Mouse (Mus musculus): ENCODE data around the gene Nme7. TPM values are rescaled to one million over a fixed set of nuclear protein-coding genes. Genes with fewer than 3 reads are reported as not detected.

The Nme7 gene
- polyA plus RNA-seq, 1 experiment from 2014 or later = 11.3 TPM

GRCm38 (mm10) chr1:164458245-164458613 is 154.3 kb downstream of the Nme7 start, which contains the start of gene Atp1b1:
Gene Atp1b1 (minus strand): TSS chr1:164458355.
- no peaks in the 10 kb centered on the region for H3K79me2 ChIP-seq (ENCODE audit: inconsistent target)
- no peak within 1 kb of the TSS for H3K27ac ChIP-seq
- H3K36me3 ChIP-seq (ENCODE audit: inconsistent target) = no peaks in the 10 kb centered on the region
- 2% methylated on average over 33 of the region's 35 CpGs for WGBS (ENCODE audit: missing documents)
- no peak within 1 kb of the TSS for H3K4me3 ChIP-seq (ENCODE audit: inconsistent target)

- no peaks in the 10 kb centered on the region for H3K79me2 ChIP-seq (ENCODE audit: inconsistent target)
- H3K27ac ChIP-seq = no peak overlapping the region
- no peak overlapping the region for H3K4me3 ChIP-seq (ENCODE audit: inconsistent target)
- H3K36me3 ChIP-seq (ENCODE audit: inconsistent target) = no peaks in the 10 kb centered on the region
- 4% methylated on average over 22 of the region's 22 CpGs for WGBS (ENCODE audit: missing documents)
Measured at GRCm38 (mm10) chr1:164458621-164459051, 154.7 kb downstream of the Nme7 start.

GRCm38 (mm10) chr1:164459127-164459905 is 155.4 kb downstream of the Nme7 start:
- 38% methylated on average over 12 of the region's 12 CpGs for WGBS (ENCODE audit: missing documents)
- no peaks in the 10 kb centered on the region for H3K79me2 ChIP-seq (ENCODE audit: inconsistent target)
- no peak overlapping the region for H3K4me3 ChIP-seq (ENCODE audit: inconsistent target)
- H3K27ac ChIP-seq = no peak overlapping the region
- H3K36me3 ChIP-seq (ENCODE audit: inconsistent target) = no peaks in the 10 kb centered on the region

GRCm38 (mm10) chr1:164460921-164461697 is 157.2 kb downstream of the Nme7 start:
- H3K36me3 ChIP-seq (ENCODE audit: inconsistent target) = no peaks in the 10 kb centered on the region
- H3K4me3 ChIP-seq (ENCODE audit: inconsistent target) = no peak overlapping the region
- 88% methylated on average over 13 of the region's 13 CpGs for WGBS (ENCODE audit: missing documents)
- H3K27ac ChIP-seq = no peak overlapping the region
- no peaks in the 10 kb centered on the region for H3K79me2 ChIP-seq (ENCODE audit: inconsistent target)

GRCm38 (mm10) chr1:164461726-164462125 is 157.8 kb downstream of the Nme7 start:
- Histone ChIP-seq H3K27ac (no peak overlapping the region), H3K79me2 (ENCODE audit: inconsistent target) (no peaks in the 10 kb centered on the region), H3K4me3 (ENCODE audit: inconsistent target) (no peak overlapping the region), H3K36me3 (ENCODE audit: inconsistent target) (no peaks in the 10 kb centered on the region)
- WGBS (ENCODE audit: missing documents) = 29% methylated on average over 10 of the region's 10 CpGs

GRCm38 (mm10) chr1:164467406-164467805 is 163.5 kb downstream of the Nme7 start:
- Histone ChIP-seq H3K4me3 (ENCODE audit: inconsistent target) (no peak overlapping the region), H3K36me3 (ENCODE audit: inconsistent target) (no peaks in the 10 kb centered on the region), H3K79me2 (ENCODE audit: inconsistent target) (no peaks in the 10 kb centered on the region), H3K27ac (no peak overlapping the region)
- 90% methylated on average over 10 of the region's 10 CpGs for WGBS (ENCODE audit: missing documents)

GRCm38 (mm10) chr1:164468329-164468728 is 164.4 kb downstream of the Nme7 start:
- H3K4me3 ChIP-seq (ENCODE audit: inconsistent target) = no peak overlapping the region
- H3K79me2 ChIP-seq (ENCODE audit: inconsistent target) = no peaks in the 10 kb centered on the region
- H3K27ac ChIP-seq = no peak overlapping the region
- 94% methylated on average over 8 of the region's 8 CpGs for WGBS (ENCODE audit: missing documents)
- H3K36me3 ChIP-seq (ENCODE audit: inconsistent target) = no peaks in the 10 kb centered on the region

- Histone ChIP-seq H3K4me3 (ENCODE audit: inconsistent target) (no peak overlapping the region), H3K79me2 (ENCODE audit: inconsistent target) (no peaks in the 10 kb centered on the region), H3K36me3 (ENCODE audit: inconsistent target) (no peaks in the 10 kb centered on the region), H3K27ac (no peak overlapping the region)
- 91% methylated on average over 6 of the region's 6 CpGs for WGBS (ENCODE audit: missing documents)
Measured at GRCm38 (mm10) chr1:164470985-164471384, 167.1 kb downstream of the Nme7 start.

- no peaks in the 10 kb centered on the region for H3K79me2 ChIP-seq (ENCODE audit: inconsistent target)
- no peak overlapping the region for H3K4me3 ChIP-seq (ENCODE audit: inconsistent target)
Measured at GRCm38 (mm10) chr1:164471632-164472031, 167.7 kb downstream of the Nme7 start.

GRCm38 (mm10) chr1:164473398-164473797 is 169.5 kb downstream of the Nme7 start:
- Histone ChIP-seq H3K27ac (no peak overlapping the region), H3K79me2 (ENCODE audit: inconsistent target) (no peaks in the 10 kb centered on the region), H3K36me3 (ENCODE audit: inconsistent target) (no peaks in the 10 kb centered on the region), H3K4me3 (ENCODE audit: inconsistent target) (no peak overlapping the region)
- WGBS (ENCODE audit: missing documents) = 89% methylated on average over 7 of the region's 7 CpGs

More at GRCm38 (mm10) chr1:164471632-164472031, 167.7 kb downstream of the Nme7 start:
- 91% methylated on average over 5 of the region's 5 CpGs for WGBS (ENCODE audit: missing documents)
- H3K27ac ChIP-seq = no peak overlapping the region
- no peaks in the 10 kb centered on the region for H3K36me3 ChIP-seq (ENCODE audit: inconsistent target)

- 90% methylated on average over 5 of the region's 6 CpGs for WGBS (ENCODE audit: missing documents)
- no peak overlapping the region for H3K4me3 ChIP-seq (ENCODE audit: inconsistent target)
- H3K79me2 ChIP-seq (ENCODE audit: inconsistent target) = no peaks in the 10 kb centered on the region
- H3K27ac ChIP-seq = no peak overlapping the region
- no peaks in the 10 kb centered on the region for H3K36me3 ChIP-seq (ENCODE audit: inconsistent target)
Measured at GRCm38 (mm10) chr1:164474310-164474709, 170.4 kb downstream of the Nme7 start.

- H3K79me2 ChIP-seq (ENCODE audit: inconsistent target) = no peaks in the 10 kb centered on the region
- no peak overlapping the region for H3K4me3 ChIP-seq (ENCODE audit: inconsistent target)
- no peaks in the 10 kb centered on the region for H3K36me3 ChIP-seq (ENCODE audit: inconsistent target)
- 81% methylated on average over 7 of the region's 7 CpGs for WGBS (ENCODE audit: missing documents)
- no peak overlapping the region for H3K27ac ChIP-seq
Measured at GRCm38 (mm10) chr1:164474778-164475511, 171.0 kb downstream of the Nme7 start.

- 92% methylated on average over 4 of the region's 4 CpGs for WGBS (ENCODE audit: missing documents)
- H3K27ac ChIP-seq = no peak overlapping the region
- H3K36me3 ChIP-seq (ENCODE audit: inconsistent target) = no peaks in the 10 kb centered on the region
- H3K4me3 ChIP-seq (ENCODE audit: inconsistent target) = no peak overlapping the region
- H3K79me2 ChIP-seq (ENCODE audit: inconsistent target) = no peaks in the 10 kb centered on the region
Measured at GRCm38 (mm10) chr1:164475895-164476294, 172.0 kb downstream of the Nme7 start.

GRCm38 (mm10) chr1:164480755-164481644 is 177.1 kb downstream of the Nme7 start:
- 89% methylated on average over 5 of the region's 5 CpGs for WGBS (ENCODE audit: missing documents)
- no peak overlapping the region for H3K4me3 ChIP-seq (ENCODE audit: inconsistent target)
- H3K27ac ChIP-seq = no peak overlapping the region
- no peaks in the 10 kb centered on the region for H3K36me3 ChIP-seq (ENCODE audit: inconsistent target)
- no peaks in the 10 kb centered on the region for H3K79me2 ChIP-seq (ENCODE audit: inconsistent target)

Data from macrophage (primary cell).